Mouse (Mus musculus) heart, postnatal 36 days (tissue): ENCODE measurements around the gene Spr. TPM values are rescaled to one million over a fixed set of nuclear protein-coding genes. Genes with fewer than 3 reads are reported as not detected.
"Not testable (repeated sequence)": the region's sequence is repeated elsewhere in the genome, so short reads cannot be mapped to it uniquely, and the experiment has no call there.

Source experiments
- DNase-seq, 2 experiments: peaks; one replicate each; pipeline ENCODE4 v3.0.0; 2021 to 2022
- intact Hi-C: fragments of 180-260 bp; cut with DNase I; formaldehyde crosslinking; loops from one replicate; pipeline ENCODE4 v1.15.1; 2025
- total RNA-seq, 2 experiments: library from RNA; stranded (reverse); gene quantifications; 2 replicates each; pipeline ENCODE4 v1.2.3; 2021

Spr gene
- 10 to 100 TPM; 82.3 to 83.8 TPM for total RNA-seq

GRCm38 (mm10) chr6:85137217-85138035 is at the start of gene Spr:
Spr (minus strand) TSS chr6:85137766.
- peak; percentile 96 for DNase-seq
- intact Hi-C loops: loop anchor here (2.0 to 10.0 kb wide), 3 partner anchors 17 to 553 kb away; no protein-coding TSS in a partner anchor

- intact Hi-C loops: no loop called here
- DNase-seq: no peak
These were observed 49.1 kb upstream of the Spr start for GRCm38 (mm10) chr6:85186744-85187059.

GRCm38 (mm10) chr6:85186033-85186743 is 48.6 kb upstream of the Spr start:
- no peak for DNase-seq
- intact Hi-C loops: no loop called here

GRCm38 (mm10) chr6:85183951-85184350 is 46.4 kb upstream of the Spr start:
- intact Hi-C loops: loop anchor here (2.0 kb wide), 1 partner anchor 55 kb away; no protein-coding TSS in a partner anchor
- DNase-seq: no peak

- no peak for DNase-seq
- intact Hi-C loops: no loop called here
These were observed 42.5 kb upstream of the Spr start for GRCm38 (mm10) chr6:85180036-85180435.

GRCm38 (mm10) chr6:85179569-85179968 is 42.0 kb upstream of the Spr start:
- intact Hi-C loops: no loop called here
- DNase-seq: no peak

- DNase-seq: no peak
- intact Hi-C loops: no loop called here
These were observed 27.9 kb upstream of the Spr start for GRCm38 (mm10) chr6:85165440-85165921.

- intact Hi-C loops: loop anchor here (1.0 to 5.0 kb wide), 3 partner anchors 172 to 250 kb away; partner anchors contain the start of gene Sfxn5
- peak; percentile 66 to 83 for DNase-seq
These were observed 22.8 kb upstream of the Spr start for GRCm38 (mm10) chr6:85160201-85160923.

- peak; percentile 45 to 61 for DNase-seq
- intact Hi-C loops: not testable (repeated sequence)
These were observed 21.7 kb upstream of the Spr start for GRCm38 (mm10) chr6:85159092-85159760.

GRCm38 (mm10) chr6:85158040-85158804 is 20.7 kb upstream of the Spr start:
- DNase-seq, intact Hi-C loops: not testable (repeated sequence)

GRCm38 (mm10) chr6:85156551-85156950 is 19.0 kb upstream of the Spr start:
- DNase-seq, intact Hi-C loops: not testable (repeated sequence)

GRCm38 (mm10) chr6:85154861-85155528 is 17.4 kb upstream of the Spr start:
- intact Hi-C loops: loop anchor here (2.0 kb wide), 2 partner anchors 18 to 84 kb away; partner anchors contain the start of gene Spr
- peak; percentile 61 to 63 for DNase-seq

- intact Hi-C loops: loop anchor here (2.0 kb wide), 2 partner anchors 17 to 85 kb away; partner anchors contain the start of gene Spr
- peak; percentile 63 to 66 for DNase-seq
These were observed 16.5 kb upstream of the Spr start for GRCm38 (mm10) chr6:85153970-85154540.

- intact Hi-C loops: no loop called here
These were observed 12.8 kb upstream of the Spr start for GRCm38 (mm10) chr6:85150386-85150785.

GRCm38 (mm10) chr6:85147636-85148035 is 10.1 kb upstream of the Spr start:
- intact Hi-C loops: no loop called here
- no peak for DNase-seq

More at GRCm38 (mm10) chr6:85150386-85150785, 12.8 kb upstream of the Spr start:
- DNase-seq: no peak

- intact Hi-C loops: no loop called here
These were observed 6.9 kb upstream of the Spr start for GRCm38 (mm10) chr6:85144466-85144865.

GRCm38 (mm10) chr6:85141013-85141412 is 3.4 kb upstream of the Spr start:
- peak; percentile 54 to 55 for DNase-seq
- intact Hi-C loops: not testable (repeated sequence)

More at GRCm38 (mm10) chr6:85144466-85144865, 6.9 kb upstream of the Spr start:
- DNase-seq: no peak

- intact Hi-C loops: loop anchor here (10.0 kb wide), 1 partner anchor 555 kb away; no protein-coding TSS in a partner anchor
- DNase-seq: no peak
These were observed 2.0 kb upstream of the Spr start for GRCm38 (mm10) chr6:85139534-85139933.
